Mouse (Mus musculus): Measurements from ENCODE around the gene Cd2bp2.

DNA sequence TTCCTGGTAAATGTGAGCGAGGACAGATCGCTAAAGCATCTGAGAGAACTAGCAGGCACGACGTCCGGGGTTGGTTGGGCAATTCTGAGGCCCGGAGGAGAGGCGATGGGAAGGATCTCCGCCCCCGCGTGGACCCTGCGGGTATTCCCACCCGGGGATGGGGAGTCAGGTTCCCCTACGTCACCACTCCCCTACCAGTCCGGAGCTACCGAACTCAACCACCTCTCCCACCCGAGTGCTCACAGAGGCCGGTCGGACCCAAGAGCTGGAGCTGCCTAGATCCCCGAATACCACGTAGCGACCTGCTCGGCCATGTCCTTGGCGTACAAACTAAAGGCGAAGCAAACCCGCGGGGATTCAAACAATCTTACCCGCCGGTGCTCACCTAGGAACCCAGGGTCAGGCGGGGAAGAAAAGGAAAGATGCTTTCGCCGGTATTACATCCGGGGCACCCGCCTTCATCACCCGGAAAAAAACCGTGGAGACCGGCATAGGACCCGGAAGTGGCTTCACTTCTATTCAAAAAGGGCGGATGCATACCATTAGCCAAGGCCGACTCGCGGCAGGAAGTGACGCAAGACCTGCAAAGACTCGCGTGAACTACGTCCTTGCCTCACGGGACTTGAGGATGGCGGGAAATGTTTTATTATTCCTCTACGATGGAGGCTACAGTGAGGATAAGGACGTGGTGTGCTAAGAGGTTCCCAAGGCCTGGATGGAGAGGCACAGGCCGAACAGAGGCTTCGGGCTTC, at the start of gene Cd2bp2:
- TF ChIP-seq EP300 (IDR thresholded peaks at IDR 0.05; ENCODE audit: insufficient read depth, low read depth, low read length) (peak; percentile 74), POLR2A (IDR thresholded peaks at IDR 0.05; ENCODE audit: insufficient read depth, low read depth, low read length) (peak; percentile 70), CTCF (IDR thresholded peaks at IDR 0.05) (peak; percentile 28)

All from heart, adult 2 months (tissue).